8 mouse cellular contexts compared by ENCODE assay signal in genomic region chr10:76442178-76443088, GRCm38 (mm10). TPM values are rescaled to one million over a fixed set of nuclear protein-coding genes. Genes with fewer than 3 reads are reported as not detected.
DNase-seq lines count a peak whose midpoint lies in the region; ATAC-seq and TF ChIP-seq lines count a peak whose summit lies in the region.

Gene Pcnt (minus strand): TSS chr10:76442786.

- H3K27me3 ChIP-seq in heart, embryonic 12.5 days (replicated peaks) = no peaks in the 10 kb centered on the region
- no peaks in the 10 kb centered on the region for H3K27me3 ChIP-seq in kidney, postnatal 0 days (ENCODE audit: insufficient read depth, low read length)
- no peaks in the 10 kb centered on the region for H3K27me3 ChIP-seq in liver, embryonic 11.5 days (replicated peaks; ENCODE audit: control insufficient read depth, insufficient read depth, low read length)
- H3K27me3 ChIP-seq in stomach, embryonic 14.5 days (ENCODE audit: control insufficient read depth, insufficient read depth, low read length) = no peaks in the 10 kb centered on the region

- ATAC-seq in erythroid progenitor cell, adult 5-6 weeks (replicated peaks; ENCODE audit: low FRiP score, poor library complexity, severe bottlenecking) = peak; percentile 92
- ATAC-seq in heart, embryonic 12.5 days (ENCODE audit: insufficient number of reproducible peaks, low FRiP score) = peak; percentile 99
- ATAC-seq in kidney, postnatal 0 days (replicated peaks; ENCODE audit: low FRiP score, low read depth) = peak; percentile 97
- peak; percentile 97 for ATAC-seq in liver, embryonic 11.5 days (replicated peaks; ENCODE audit: low FRiP score)
- ATAC-seq in stomach, embryonic 14.5 days (ENCODE audit: insufficient number of reproducible peaks, insufficient read depth, low FRiP score, low read depth) = peak; percentile 98

- peak within 1 kb of the TSS; percentile 97 for H3K4me3 ChIP-seq in heart, embryonic 12.5 days
- peak within 1 kb of the TSS; percentile 89 for H3K4me3 ChIP-seq in kidney, postnatal 0 days (replicated peaks; ENCODE audit: low read depth, low read length)
- H3K4me3 ChIP-seq in liver, embryonic 11.5 days (ENCODE audit: low read depth, low read length) = peak within 1 kb of the TSS; percentile 92
- peak within 1 kb of the TSS; percentile 91 for H3K4me3 ChIP-seq in stomach, embryonic 14.5 days (ENCODE audit: low read depth, low read length)

- no peaks in the 10 kb centered on the region for H3K9me3 ChIP-seq in heart, embryonic 12.5 days (replicated peaks)
- no peaks in the 10 kb centered on the region for H3K9me3 ChIP-seq in kidney, postnatal 0 days (replicated peaks; ENCODE audit: low read length)
- H3K9me3 ChIP-seq in liver, embryonic 11.5 days (ENCODE audit: control insufficient read depth, low read length) = no peaks in the 10 kb centered on the region
- no peaks in the 10 kb centered on the region for H3K9me3 ChIP-seq in stomach, embryonic 14.5 days (ENCODE audit: control insufficient read depth, low read depth, low read length)

- peaks cover 26% of the 10 kb centered on the region for H3K36me3 ChIP-seq in heart, embryonic 12.5 days
- no peaks in the 10 kb centered on the region for H3K36me3 ChIP-seq in kidney, postnatal 0 days (ENCODE audit: insufficient read depth, low read length)
- peaks cover 12% of the 10 kb centered on the region for H3K36me3 ChIP-seq in liver, embryonic 11.5 days (ENCODE audit: control insufficient read depth, insufficient read depth, low read length)
- H3K36me3 ChIP-seq in stomach, embryonic 14.5 days (ENCODE audit: control insufficient read depth, insufficient read depth, low read length) = peaks cover 6% of the 10 kb centered on the region; the same call in 1 of the 2 replicates

- TF ChIP-seq CTCF in kidney, postnatal 0 days (IDR thresholded peaks at IDR 0.05; ENCODE audit: low read depth) = peak; percentile 77

- H3K9ac ChIP-seq in heart, embryonic 12.5 days = peak within 1 kb of the TSS; percentile 94
- peak within 1 kb of the TSS; percentile 87 for H3K9ac ChIP-seq in kidney, postnatal 0 days (ENCODE audit: low read depth, low read length)
- H3K9ac ChIP-seq in liver, embryonic 11.5 days (ENCODE audit: low read depth, low read length) = peak within 1 kb of the TSS; percentile 95
- peak within 1 kb of the TSS; percentile 78 for H3K9ac ChIP-seq in stomach, embryonic 14.5 days (replicated peaks; ENCODE audit: low read depth, low read length)

- under 1% methylated on average over 78 of the region's 78 CpGs for WGBS in heart, embryonic 12.5 days
- under 1% methylated on average over 78 of the region's 78 CpGs for WGBS in kidney, postnatal 0 days
- under 1% methylated on average over 78 of the region's 78 CpGs for WGBS in liver, embryonic 11.5 days
- under 1% methylated on average over 78 of the region's 78 CpGs for WGBS in stomach, embryonic 14.5 days

- H3K4me1 ChIP-seq in heart, embryonic 12.5 days (replicated peaks) = peaks cover 22% of the 10 kb centered on the region
- H3K4me1 ChIP-seq in kidney, postnatal 0 days (replicated peaks; ENCODE audit: insufficient read depth, low read length) = peaks cover 12% of the 10 kb centered on the region; the same call in 1 of the 2 replicates
- H3K4me1 ChIP-seq in liver, embryonic 11.5 days (replicated peaks; ENCODE audit: control insufficient read depth, insufficient read depth, low read length) = peaks cover 32% of the 10 kb centered on the region
- no peaks in the 10 kb centered on the region for H3K4me1 ChIP-seq in stomach, embryonic 14.5 days (ENCODE audit: control insufficient read depth, insufficient read depth, low read length)

- peak; percentile 98 for DNase-seq in CD4-positive helper T cell, adult 2 months (ENCODE audit: low read depth, low spot score)
- peak; percentile 96 for DNase-seq in brain, embryonic 18.5 days (ENCODE audit: low read depth, low spot score)
- peak; percentile 99 for DNase-seq in kidney, postnatal 0 days (ENCODE audit: low spot score)
- peak; percentile 92 for DNase-seq in liver, embryonic 11.5 days (ENCODE audit: low spot score)
- peak; percentile 98 for DNase-seq in naive thymus-derived CD4-positive, alpha-beta T cell, adult 2 months (ENCODE audit: low read depth)

- H3K27ac ChIP-seq in heart, embryonic 12.5 days (ENCODE audit: poor library complexity, severe bottlenecking) = peak within 1 kb of the TSS; percentile 98
- peak within 1 kb of the TSS; percentile 97 for H3K27ac ChIP-seq in kidney, postnatal 0 days
- H3K27ac ChIP-seq in liver, embryonic 11.5 days (ENCODE audit: low read depth, low read length) = peak within 1 kb of the TSS; percentile 99
- peak within 1 kb of the TSS; percentile 97 for H3K27ac ChIP-seq in stomach, embryonic 14.5 days (ENCODE audit: low read length)

- H3K4me2 ChIP-seq in heart, embryonic 12.5 days = peak within 1 kb of the TSS; percentile 86
- peak within 1 kb of the TSS; percentile 77 for H3K4me2 ChIP-seq in kidney, postnatal 0 days (ENCODE audit: low read length)
- H3K4me2 ChIP-seq in liver, embryonic 11.5 days = peak within 1 kb of the TSS; percentile 88
- H3K4me2 ChIP-seq in stomach, embryonic 14.5 days (replicated peaks; ENCODE audit: low read depth, low read length) = peak within 1 kb of the TSS; percentile 62

RNA-seq across cellular contexts. Expression of gene Pcnt, which starts in this region (rescaled TPM):
- 61.6 and 82.9 TPM in 2 replicates for total RNA-seq in erythroid progenitor cell, adult 5-6 weeks (2015; ENCODE audit: low replicate concordance)
- 99.8 and 127 TPM in 2 replicates for total RNA-seq in erythroid progenitor cell, adult 5-6 weeks (2017; ENCODE audit: low replicate concordance)
- polyA plus RNA-seq in heart, embryonic 12.5 days (2016; fragmentation: Nextera tagmentation; extraction: Ambion mirVana) = 13.3 and 13.7 TPM in 2 replicates
- polyA plus RNA-seq in kidney, postnatal 0 days (2015; fragmentation: Nextera tagmentation; extraction: Ambion mirVana) = 7.9 and 8.2 TPM in 2 replicates
- polyA plus RNA-seq in liver, embryonic 11.5 days (2014; fragmentation: Nextera tagmentation; extraction: Ambion mirVana) = 17.9 and 27.6 TPM in 2 replicates
- polyA plus RNA-seq in stomach, embryonic 14.5 days (2014; fragmentation: Nextera tagmentation; extraction: Ambion mirVana) = 18.9 and 20.1 TPM in 2 replicates

Comparison
In these comparisons a context has a peak if more than half of its experiments do, and no peak if none do; other contexts are left out.
1. Peak in every context shown above with its lines: DNase-seq, ATAC-seq, H3K4me3 ChIP-seq and H3K27ac ChIP-seq.